Comparison of ENCODE assay signal across 23 mouse cellular contexts in the genomic region with DNA sequence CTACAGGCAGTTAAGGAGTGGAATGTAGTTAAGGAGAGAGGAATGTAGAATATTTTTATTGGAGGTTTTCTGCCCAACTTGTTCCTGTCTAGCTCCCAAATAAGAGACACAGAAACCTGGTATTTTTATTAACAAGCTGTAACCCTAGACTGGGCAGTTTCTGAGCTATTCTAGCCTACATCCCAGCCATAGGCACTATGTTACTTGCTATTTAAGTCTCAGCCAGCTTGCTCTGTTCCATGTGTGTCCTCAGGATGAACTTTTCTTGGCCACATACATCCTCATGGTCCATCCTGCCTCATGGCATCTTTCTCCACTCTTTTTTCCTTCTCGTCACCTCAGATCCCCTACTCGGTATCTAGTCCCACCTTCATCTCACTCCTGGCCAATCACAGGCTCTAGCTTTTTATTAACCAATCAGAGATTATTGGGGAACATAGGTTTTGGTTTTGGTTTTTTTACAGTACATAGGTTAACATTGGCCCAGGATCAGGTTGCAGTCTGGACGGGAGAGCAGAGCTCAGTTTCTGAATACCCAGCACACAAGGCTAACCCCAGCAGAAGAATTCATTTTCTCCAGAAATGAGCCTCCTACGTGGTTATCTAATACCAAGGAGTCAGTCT.
DNase-seq lines count a peak whose midpoint lies in the region; ATAC-seq and TF ChIP-seq lines count a peak whose summit lies in the region.
"Had no signal": no experiment of that assay in that cellular context is flagged by ENCODE, and none has a peak within 500 bp of the region (broad histone marks: within the 10 kb centered on the region; RNA-seq: fewer than 3 reads in every experiment).

No protein-coding gene starts in this region.

- no peak for TF ChIP-seq POLR2A in limb, embryonic 14.5 days (IDR thresholded peaks at IDR 0.05; ENCODE audit: borderline replicate concordance, extremely low read depth, insufficient read depth, insufficient read length)

- H3K27ac ChIP-seq in embryonic facial prominence, embryonic 13.5 days: 0 out of 2 replicates have a peak overlapping the region, but pooled peaks have one; percentile 11
- H3K27ac ChIP-seq in embryonic facial prominence, embryonic 10.5 days (replicated peaks): no peak overlapping the region
- 0 out of 2 replicates have a peak overlapping the region, but pooled peaks have one; percentile 19 for H3K27ac ChIP-seq in left cerebral cortex, adult 2 months
- peak overlapping the region; percentile 49 for H3K27ac ChIP-seq in limb, embryonic 14.5 days (replicated peaks; ENCODE audit: low read depth, low read length)
- H3K27ac ChIP-seq: forebrain, embryonic 10.5 days; gastrocnemius, adult 2 months; heart, embryonic 10.5 days; hindbrain, embryonic 10.5 days; intestine, embryonic 15.5 days; liver, embryonic 15.5 days; macrophage; midbrain, embryonic 15.5 days; neural tube, embryonic 13.5 days had no signal

- no peak for DNase-seq in embryonic facial prominence, embryonic 10.5 days (ENCODE audit: low spot score)
- DNase-seq in left cerebral cortex, adult 2 months (ENCODE audit: extremely low spot score in 1 of 2, low spot score in 2 of 2): no peak
- no peak for DNase-seq in left cerebral cortex, adult 18-20 months (ENCODE audit: low spot score in 2 of 2)
- DNase-seq in limb, embryonic 14.5 days (ENCODE audit: low spot score): peak; percentile 53
- no peak for DNase-seq in embryo, embryonic 9.5 days (ENCODE audit: extremely low spot score)
- DNase-seq in right cerebral cortex, postnatal 10 days (ENCODE audit: low spot score in 2 of 2): no peak
- DNase-seq: cerebellum, adult 18-20 months; cerebellum, postnatal 25 days; forebrain, postnatal 0 days; gastrocnemius, adult 2 months; liver; retina, postnatal 1 day; thymus, postnatal 25 days had no signal

- no peak for ATAC-seq in embryonic facial prominence, embryonic 13.5 days (ENCODE audit: insufficient number of reproducible peaks, insufficient read depth, low FRiP score, low TSS enrichment, low read depth)
- peak; percentile 88 for ATAC-seq in limb, embryonic 14.5 days (ENCODE audit: low FRiP score, low read depth)
- ATAC-seq: forebrain, postnatal 0 days; hindbrain, embryonic 16.5 days; intestine, embryonic 15.5 days; midbrain, embryonic 15.5 days had no signal

- peaks cover 12% of the 10 kb centered on the region for H3K4me1 ChIP-seq in embryonic facial prominence, embryonic 13.5 days
- H3K4me1 ChIP-seq in embryonic facial prominence, embryonic 10.5 days: peaks cover 20% of the 10 kb centered on the region
- peaks cover 25% of the 10 kb centered on the region; the same call in 1 of the 2 replicates for H3K4me1 ChIP-seq in limb, embryonic 14.5 days (ENCODE audit: control insufficient read depth, insufficient read depth, low read length)
- H3K4me1 ChIP-seq: intestine, embryonic 15.5 days; liver, embryonic 15.5 days had no signal

- H3K9me3 ChIP-seq in embryonic facial prominence, embryonic 13.5 days: no peaks in the 10 kb centered on the region
- H3K9me3 ChIP-seq in embryonic facial prominence, embryonic 10.5 days: no peaks in the 10 kb centered on the region
- H3K9me3 ChIP-seq in limb, embryonic 14.5 days (ENCODE audit: control insufficient read depth, low read length): no peaks in the 10 kb centered on the region
- H3K9me3 ChIP-seq: forebrain, embryonic 10.5 days; heart, embryonic 10.5 days; hindbrain, embryonic 10.5 days; intestine, embryonic 15.5 days; liver, embryonic 15.5 days; midbrain, embryonic 15.5 days; neural tube, embryonic 13.5 days had no signal

- TF ChIP-seq CTCF in left cerebral cortex, adult 2 months (IDR thresholded peaks at IDR 0.05): no peak

- WGBS in embryonic facial prominence, embryonic 13.5 days: 48% methylated on average over 4 of the region's 4 CpGs
- WGBS in embryonic facial prominence, embryonic 10.5 days: 64% methylated on average over 4 of the region's 4 CpGs
- WGBS in limb, embryonic 14.5 days: 19% methylated on average over 4 of the region's 4 CpGs

- intact Hi-C loops in left cerebral cortex, adult 2 months (cut with DNase I): loop anchor here (5.0 kb wide), 1 partner anchor 69 kb away; no protein-coding TSS in a partner anchor

- H3K36me3 ChIP-seq in embryonic facial prominence, embryonic 13.5 days: no peaks in the 10 kb centered on the region
- H3K36me3 ChIP-seq in embryonic facial prominence, embryonic 10.5 days (replicated peaks): no peaks in the 10 kb centered on the region
- no peaks in the 10 kb centered on the region for H3K36me3 ChIP-seq in limb, embryonic 14.5 days (ENCODE audit: control insufficient read depth, insufficient read depth, low read length)
- H3K36me3 ChIP-seq: forebrain, embryonic 10.5 days; heart, embryonic 10.5 days; hindbrain, embryonic 10.5 days; intestine, embryonic 15.5 days; liver, embryonic 15.5 days; midbrain, embryonic 15.5 days; neural tube, embryonic 13.5 days had no signal

- no peak overlapping the region for H3K4me3 ChIP-seq in embryonic facial prominence, embryonic 13.5 days
- H3K4me3 ChIP-seq in embryonic facial prominence, embryonic 10.5 days: no peak overlapping the region
- H3K4me3 ChIP-seq in left cerebral cortex, adult 2 months: no peak overlapping the region
- H3K4me3 ChIP-seq in limb, embryonic 14.5 days (replicated peaks; ENCODE audit: low read length): no peak overlapping the region
- H3K4me3 ChIP-seq: forebrain, embryonic 10.5 days; gastrocnemius, adult 2 months; heart, embryonic 10.5 days; hindbrain, embryonic 10.5 days; intestine, embryonic 15.5 days; liver, embryonic 15.5 days; midbrain, embryonic 15.5 days; neural tube, embryonic 13.5 days had no signal

- H3K4me2 ChIP-seq in embryonic facial prominence, embryonic 13.5 days: no peak overlapping the region
- peak overlapping the region; percentile 18; the same call in 1 of the 2 replicates for H3K4me2 ChIP-seq in limb, embryonic 14.5 days (replicated peaks; ENCODE audit: low read depth, low read length, severe bottlenecking)
- H3K4me2 ChIP-seq: intestine, embryonic 15.5 days; liver, embryonic 15.5 days; midbrain, embryonic 15.5 days; neural tube, embryonic 13.5 days had no signal

- H3K9ac ChIP-seq in embryonic facial prominence, embryonic 13.5 days: no peak overlapping the region
- no peak overlapping the region for H3K9ac ChIP-seq in limb, embryonic 14.5 days (ENCODE audit: low read depth, low read length, severe bottlenecking)
- H3K9ac ChIP-seq: forebrain, postnatal 0 days; intestine, embryonic 15.5 days; liver, embryonic 15.5 days; midbrain, embryonic 15.5 days; neural tube, embryonic 13.5 days had no signal

- no peaks in the 10 kb centered on the region for H3K27me3 ChIP-seq in embryonic facial prominence, embryonic 13.5 days
- no peaks in the 10 kb centered on the region for H3K27me3 ChIP-seq in embryonic facial prominence, embryonic 10.5 days (replicated peaks; ENCODE audit: low read depth, poor library complexity, severe bottlenecking)
- no peaks in the 10 kb centered on the region for H3K27me3 ChIP-seq in limb, embryonic 14.5 days (ENCODE audit: control insufficient read depth, insufficient read depth, low read length)
- H3K27me3 ChIP-seq: intestine, embryonic 15.5 days; liver, embryonic 15.5 days; midbrain, embryonic 15.5 days; neural tube, embryonic 13.5 days had no signal
